Mouse (Mus musculus) small intestine, adult 2 months (tissue): ENCODE data around the gene Lemd1.

Source experiments
- CTCF ChIP-seq: fragments of 200-500 bp; IDR thresholded peaks from 2 replicates; pipeline ENCODE4 v1.5.1; 2012; ENCODE audit warnings: low read depth, mild to moderate bottlenecking, control low read depth, inconsistent platforms, low read length, moderate library complexity, mixed read lengths; ENCODE audit not compliant: insufficient replicate concordance, insufficient read length; ENCODE audit errors: extremely low read depth
- POLR2A ChIP-seq: fragments of 200-500 bp; IDR thresholded peaks from 2 replicates; pipeline ENCODE4 v1.6.1; 2012; ENCODE audit warnings: low read depth, mild to moderate bottlenecking, control low read depth, inconsistent platforms, low read length, moderate library complexity

DNA sequence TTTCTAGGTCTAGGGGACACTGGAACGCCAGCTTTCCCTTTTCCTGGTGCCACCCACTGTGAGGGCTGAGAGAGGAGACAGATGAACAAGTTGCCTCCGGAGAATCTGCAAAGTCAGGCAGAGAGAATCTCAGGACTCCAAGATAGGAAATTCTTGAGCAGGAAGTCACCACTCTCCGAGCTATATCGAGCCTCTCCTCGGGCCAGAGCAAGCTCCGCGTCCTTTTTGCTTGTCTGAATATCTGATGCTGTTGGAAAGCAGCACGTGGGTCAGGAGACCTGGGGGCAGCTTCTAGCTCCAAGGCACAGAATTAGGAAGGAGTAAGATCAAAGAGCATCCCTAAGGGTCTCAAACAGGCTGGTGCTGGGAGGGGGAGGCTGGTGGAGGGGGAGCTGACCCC, 37.5 kb upstream of the Lemd1 start:
- no peak for TF ChIP-seq POLR2A
- TF ChIP-seq CTCF: no peak
